Mouse (Mus musculus): ENCODE results near the gene Dohh.

DNA sequence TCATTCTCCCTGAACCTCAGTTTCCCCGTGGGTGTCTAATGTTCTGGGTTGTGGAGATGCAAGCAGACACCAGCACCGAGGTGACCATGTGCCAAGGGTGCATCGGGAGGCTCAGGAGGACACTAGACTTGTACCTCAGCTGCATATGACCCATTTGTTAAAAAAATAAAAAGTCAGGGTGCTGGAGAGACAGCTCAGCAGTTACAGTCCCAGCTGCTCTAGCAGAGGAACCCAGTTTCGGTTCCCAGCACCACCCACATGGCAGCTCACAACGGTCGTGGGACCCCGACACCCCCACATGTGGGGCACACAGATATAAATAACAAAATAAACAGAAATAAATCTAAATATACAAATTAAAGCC is 44.3 kb downstream of the Dohh start:
- TF ChIP-seq POLR2A (IDR thresholded peaks at IDR 0.05; ENCODE audit: insufficient read depth, low read length) (no peak), EP300 (IDR thresholded peaks at IDR 0.05; ENCODE audit: insufficient read depth, low read depth, low read length) (no peak)
